Mouse (Mus musculus): ENCODE data around the gene Rras2. TPM values are rescaled to one million over a fixed set of nuclear protein-coding genes. Genes with fewer than 3 reads are reported as not detected.

The Rras2 gene
- polyA plus RNA-seq, 1 experiment from 2014 or later = 57.5 TPM

DNA sequence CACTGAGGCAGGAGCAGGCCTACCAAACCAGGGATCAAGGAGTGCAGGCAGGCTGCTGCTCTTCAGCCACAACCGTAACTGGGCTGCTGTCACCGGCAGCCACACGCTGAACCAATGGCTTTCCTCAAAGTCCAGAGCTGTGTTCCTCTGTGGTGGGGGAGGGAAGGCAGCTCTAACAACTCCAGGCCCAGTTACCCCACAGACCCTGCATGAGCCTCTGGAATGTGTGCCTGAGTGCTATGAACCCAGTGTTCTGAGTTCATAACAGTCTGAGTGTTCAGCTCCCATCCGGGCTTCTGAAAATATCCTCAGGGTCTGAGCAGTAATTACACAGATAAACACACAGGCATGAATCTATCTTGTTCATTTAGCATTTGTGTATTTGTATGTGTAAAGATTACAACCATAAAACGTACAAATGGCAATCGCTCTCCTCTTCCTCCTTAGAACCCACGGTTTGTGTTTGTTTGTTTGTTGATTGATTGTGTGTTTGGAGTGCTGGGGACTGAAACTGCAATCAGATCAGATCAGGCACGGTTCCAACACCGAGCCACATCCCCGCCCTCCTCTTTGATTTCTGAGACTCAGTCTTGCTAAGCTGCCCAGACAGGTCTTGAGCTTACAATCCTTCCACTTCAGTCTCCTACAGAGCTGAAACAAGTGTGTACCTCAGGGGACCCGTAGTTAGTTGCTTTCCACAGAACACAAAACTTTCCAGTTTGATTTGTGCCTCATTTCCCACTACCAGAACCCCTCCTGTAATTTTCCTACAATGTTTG lies 52.0 kb downstream of the Rras2 start:
- Histone ChIP-seq H3K36me3 (peaks cover 4% of the 10 kb centered on the region), H3K4me3 (peak overlapping the region; percentile 8; the same call in 1 of the 2 replicates), H3K27me3 (ENCODE audit: insufficient read depth, poor library complexity, severe bottlenecking) (no peaks in the 10 kb centered on the region), H3K27ac (peak overlapping the region; percentile 52), H3K4me1 (peaks cover 52% of the 10 kb centered on the region), H3K9me3 (no peaks in the 10 kb centered on the region)
- DNase-seq (ENCODE audit: low spot score) = no peak
- WGBS = 18% methylated on average over 11 of the region's 11 CpGs

DNA sequence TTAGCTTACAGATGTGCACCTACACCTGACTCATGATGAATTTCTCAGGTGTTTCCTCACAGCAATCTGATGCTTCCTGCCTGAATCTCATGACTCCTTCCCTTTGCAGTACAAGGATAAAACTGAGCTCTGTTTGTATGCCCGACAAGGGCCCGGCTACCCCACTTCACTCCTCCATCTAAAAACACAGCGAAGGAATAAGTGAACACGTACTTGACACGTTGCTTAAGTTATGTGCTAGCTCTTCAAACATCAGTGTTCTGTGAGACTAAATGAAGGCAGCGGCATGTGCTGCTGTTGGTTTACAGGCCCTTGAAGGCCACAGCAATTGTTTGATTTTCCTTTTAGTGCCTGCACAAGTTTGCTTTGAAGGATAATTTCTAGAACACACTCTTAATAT lies 53.6 kb downstream of the Rras2 start:
- H3K4me3 ChIP-seq = no peak overlapping the region
- H3K27ac ChIP-seq = peak overlapping the region; percentile 47; the same call in 1 of the 2 replicates
- WGBS = 71% methylated on average over 6 of the region's 6 CpGs
- H3K27me3 ChIP-seq (ENCODE audit: insufficient read depth, poor library complexity, severe bottlenecking) = no peaks in the 10 kb centered on the region
- H3K4me1 ChIP-seq = peaks cover 45% of the 10 kb centered on the region
- no peak for DNase-seq (ENCODE audit: low spot score)
- H3K9me3 ChIP-seq = no peaks in the 10 kb centered on the region
- peaks cover 3% of the 10 kb centered on the region for H3K36me3 ChIP-seq

DNA sequence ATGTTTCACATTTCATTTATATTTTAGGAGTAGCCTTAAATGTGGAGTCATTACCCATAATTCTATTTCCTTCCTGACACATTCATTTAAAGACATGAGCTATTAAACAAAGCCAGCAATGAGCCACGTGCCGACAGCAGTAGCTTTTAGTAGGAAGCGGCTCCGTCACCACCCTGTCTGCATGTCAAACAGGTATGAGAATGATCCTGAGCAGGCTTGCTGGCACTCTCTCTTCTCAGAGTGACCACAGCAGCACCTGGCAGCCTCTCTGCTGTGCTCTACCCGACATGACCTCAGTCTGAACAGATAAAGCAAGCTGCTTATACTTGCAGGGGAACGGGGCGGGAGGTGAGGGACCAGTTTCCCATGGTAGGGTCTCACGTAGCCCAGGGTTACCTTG lies 54.0 kb downstream of the Rras2 start:
- H3K4me3 ChIP-seq = no peak overlapping the region
- WGBS = 26% methylated on average over 8 of the region's 8 CpGs
- peak overlapping the region; percentile 47; the same call in 1 of the 2 replicates for H3K27ac ChIP-seq
- H3K9me3 ChIP-seq = no peaks in the 10 kb centered on the region
- H3K27me3 ChIP-seq (ENCODE audit: insufficient read depth, poor library complexity, severe bottlenecking) = no peaks in the 10 kb centered on the region
- H3K4me1 ChIP-seq = peaks cover 45% of the 10 kb centered on the region
- H3K36me3 ChIP-seq = no peaks in the 10 kb centered on the region; the same call in 1 of the 2 replicates
- DNase-seq (ENCODE audit: low spot score) = peak; percentile 83

DNA sequence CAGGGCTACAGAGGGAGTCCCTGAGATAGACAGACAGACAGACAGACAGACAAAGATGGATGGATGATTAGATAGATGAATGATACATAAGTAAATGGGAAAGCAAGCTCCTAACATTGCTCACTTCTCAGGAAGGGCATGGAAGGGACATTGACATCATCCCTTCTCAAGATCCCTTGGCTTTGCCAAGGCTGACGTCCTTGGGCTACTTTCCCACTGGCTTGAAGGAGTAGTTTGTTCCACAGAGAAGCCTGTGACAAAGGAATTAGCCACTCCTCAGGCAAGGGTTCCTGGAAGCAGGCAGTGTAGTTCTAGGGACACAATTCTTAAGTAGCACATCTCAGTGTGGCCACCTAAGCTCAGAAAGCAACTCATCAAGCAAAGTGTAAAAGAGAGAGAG lies 55.1 kb downstream of the Rras2 start:
- Histone ChIP-seq H3K27me3 (ENCODE audit: insufficient read depth, poor library complexity, severe bottlenecking) (no peaks in the 10 kb centered on the region), H3K9me3 (no peaks in the 10 kb centered on the region), H3K4me1 (peaks cover 45% of the 10 kb centered on the region), H3K36me3 (peaks cover 3% of the 10 kb centered on the region), H3K27ac (no peak overlapping the region), H3K4me3 (no peak overlapping the region)
- WGBS = 77% methylated on average over 1 of the region's 1 CpGs
- DNase-seq (ENCODE audit: low spot score) = no peak

DNA sequence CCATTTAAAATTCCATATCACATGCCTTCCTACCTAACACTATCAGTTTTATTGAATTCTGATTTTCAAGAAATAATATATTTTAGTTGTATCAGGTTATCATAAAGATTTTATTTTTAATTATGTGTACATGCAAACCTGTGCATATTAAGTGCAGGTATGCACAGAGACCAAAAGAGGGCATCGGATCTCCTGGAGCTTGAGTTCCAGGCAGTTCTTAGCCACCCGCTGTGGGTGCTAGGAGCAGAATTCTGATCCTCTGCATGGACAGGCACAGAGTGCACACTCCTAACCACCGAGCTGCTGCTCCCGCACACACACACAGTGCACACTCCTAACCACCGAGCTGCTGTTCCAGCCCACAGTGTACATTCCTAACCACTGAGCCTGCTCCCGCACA lies 57.1 kb downstream of the Rras2 start:
- Histone ChIP-seq H3K4me1 (peaks cover 30% of the 10 kb centered on the region), H3K9me3 (no peaks in the 10 kb centered on the region), H3K27me3 (ENCODE audit: insufficient read depth, poor library complexity, severe bottlenecking) (no peaks in the 10 kb centered on the region), H3K27ac (no peak overlapping the region), H3K4me3 (no peak overlapping the region), H3K36me3 (peaks cover 16% of the 10 kb centered on the region)
- no peak for DNase-seq (ENCODE audit: low spot score)
- 89% methylated on average over 6 of the region's 6 CpGs for WGBS

DNA sequence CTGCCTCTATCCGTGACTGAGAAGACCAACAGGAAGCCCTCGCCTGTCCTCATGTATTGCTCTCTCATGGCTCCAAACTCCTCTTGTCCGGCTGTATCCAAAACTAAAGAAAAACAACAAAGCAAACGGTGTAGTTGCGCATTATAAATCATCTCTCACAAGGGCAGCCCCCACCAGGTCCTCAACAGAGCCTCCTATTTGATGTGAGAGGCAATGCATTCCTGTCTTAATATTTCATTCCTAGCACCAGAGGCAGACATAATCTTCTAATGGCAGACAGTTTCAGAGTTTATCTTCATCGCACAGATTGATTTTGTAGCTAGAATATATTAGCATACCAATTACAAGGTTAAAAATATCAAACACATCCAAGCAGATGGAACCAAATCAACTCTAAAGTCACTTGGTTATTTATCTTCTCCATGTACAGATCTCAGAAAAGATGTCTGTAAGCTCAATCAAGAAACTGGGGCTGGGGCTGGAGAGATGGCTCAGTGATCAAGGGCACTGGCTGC lies 58.6 kb downstream of the Rras2 start:
- H3K4me3 ChIP-seq = no peak overlapping the region
- H3K27me3 ChIP-seq (ENCODE audit: insufficient read depth, poor library complexity, severe bottlenecking) = no peaks in the 10 kb centered on the region
- WGBS = 89% methylated on average over 6 of the region's 6 CpGs
- H3K27ac ChIP-seq = no peak overlapping the region
- no peaks in the 10 kb centered on the region for H3K9me3 ChIP-seq
- H3K36me3 ChIP-seq = peaks cover 20% of the 10 kb centered on the region
- H3K4me1 ChIP-seq = peaks cover 15% of the 10 kb centered on the region
- no peak for DNase-seq (ENCODE audit: low spot score)

DNA sequence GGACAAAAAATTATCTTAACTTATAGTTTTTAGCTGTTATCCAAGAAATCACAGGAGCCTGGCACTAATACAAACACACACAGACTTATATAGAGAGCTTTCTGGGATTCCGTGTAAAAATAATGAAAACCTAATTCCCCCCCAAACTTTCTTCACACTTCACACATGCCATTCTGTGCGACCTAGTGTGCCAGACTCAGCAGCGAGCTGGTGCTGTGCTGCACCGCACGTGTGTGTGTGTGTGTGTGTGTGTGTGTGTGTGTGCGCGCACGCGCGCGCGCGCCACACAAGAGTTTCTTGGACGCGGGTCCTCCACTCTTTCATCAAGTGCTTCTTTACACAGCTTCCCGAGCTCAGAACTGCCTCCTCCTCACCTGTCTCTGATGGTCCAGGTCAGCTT lies 59.4 kb downstream of the Rras2 start:
- no peak for DNase-seq (ENCODE audit: low spot score)
- H3K9me3 ChIP-seq = no peaks in the 10 kb centered on the region
- peaks cover 13% of the 10 kb centered on the region; the same call in 1 of the 2 replicates for H3K4me1 ChIP-seq
- H3K4me3 ChIP-seq = no peak overlapping the region
- no peak overlapping the region for H3K27ac ChIP-seq
- H3K36me3 ChIP-seq = peaks cover 20% of the 10 kb centered on the region
- no peaks in the 10 kb centered on the region for H3K27me3 ChIP-seq (ENCODE audit: insufficient read depth, poor library complexity, severe bottlenecking)
- WGBS = 92% methylated on average over 16 of the region's 16 CpGs

DNA sequence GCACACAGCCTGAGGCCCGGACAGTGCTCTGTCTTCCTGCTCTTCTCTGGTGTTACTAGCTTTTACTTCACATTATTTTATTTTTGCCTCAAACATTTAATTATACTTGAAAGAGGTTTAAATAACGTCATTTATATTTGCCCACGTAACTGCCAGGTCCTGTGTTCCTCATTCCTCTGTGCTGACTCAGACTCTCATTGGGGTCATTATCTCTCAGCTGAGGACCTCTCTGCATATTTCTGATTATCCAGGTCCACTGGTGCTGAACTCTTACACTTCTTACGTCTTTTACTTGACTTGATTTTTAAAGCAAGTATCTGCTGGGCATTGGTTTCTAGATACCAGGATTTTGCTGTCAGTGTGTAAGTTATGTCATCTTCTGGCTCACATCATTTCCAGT lies 63.9 kb downstream of the Rras2 start:
- DNase-seq (ENCODE audit: low spot score) = no peak
- peaks cover 17% of the 10 kb centered on the region for H3K4me1 ChIP-seq
- H3K36me3 ChIP-seq = peaks cover 28% of the 10 kb centered on the region
- 41% methylated on average over 4 of the region's 4 CpGs for WGBS
- H3K9me3 ChIP-seq = no peaks in the 10 kb centered on the region
- H3K27me3 ChIP-seq (ENCODE audit: insufficient read depth, poor library complexity, severe bottlenecking) = no peaks in the 10 kb centered on the region
- peak overlapping the region; percentile 1; the same call in 1 of the 2 replicates for H3K27ac ChIP-seq
- no peak overlapping the region for H3K4me3 ChIP-seq

DNA sequence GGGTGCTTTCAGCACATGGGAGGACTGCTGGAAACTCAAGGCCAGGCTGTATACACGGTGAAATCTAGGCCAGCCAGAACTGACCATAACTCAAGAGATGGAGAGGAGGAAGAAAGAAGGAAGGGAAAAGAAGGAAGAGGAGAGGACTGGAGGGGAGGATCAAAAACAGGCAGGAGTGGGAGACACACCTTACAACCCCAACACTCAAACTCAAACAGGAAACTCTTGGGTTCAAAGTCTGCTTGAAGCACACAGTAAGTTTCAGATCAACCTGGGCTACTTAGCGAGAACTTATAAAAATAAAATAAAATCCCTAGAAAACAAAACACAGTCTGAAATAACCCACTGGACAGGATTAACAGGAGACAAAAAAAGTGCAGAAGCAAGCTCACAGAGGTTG lies 71.8 kb downstream of the Rras2 start:
- WGBS = 72% methylated on average over 2 of the region's 2 CpGs
- DNase-seq (ENCODE audit: low spot score) = no peak

DNA sequence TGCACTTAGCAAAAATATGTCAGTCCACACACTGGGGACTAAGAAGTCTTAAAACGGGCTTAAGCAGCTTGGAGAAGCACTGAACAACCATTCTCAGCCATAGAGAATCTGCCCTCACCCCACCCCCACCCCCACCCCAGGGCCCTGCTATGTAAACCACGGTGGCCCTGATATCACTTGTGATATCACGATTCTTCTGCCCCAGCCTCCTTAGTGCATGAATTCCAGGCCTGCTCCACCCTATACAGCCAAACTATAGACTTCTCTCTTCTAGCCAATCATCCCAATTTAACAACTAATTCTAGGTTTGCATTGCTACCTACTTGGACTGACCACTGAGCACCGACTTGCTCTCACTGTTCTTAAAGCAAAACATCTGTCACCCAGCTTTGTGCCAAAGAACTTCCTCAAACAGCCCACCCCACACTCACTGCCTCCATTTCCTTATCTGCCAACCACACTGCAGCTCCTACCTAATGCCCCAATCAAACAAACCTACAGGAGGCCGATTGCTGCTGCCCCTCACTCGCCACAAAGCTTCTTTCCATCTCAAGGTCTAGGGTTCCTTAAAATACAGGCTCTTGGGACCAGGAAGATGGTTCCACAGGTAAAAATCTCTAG lies 73.5 kb downstream of the Rras2 start:
- Histone ChIP-seq H3K4me1 (peaks cover 37% of the 10 kb centered on the region), H3K9me3 (no peaks in the 10 kb centered on the region), H3K27me3 (ENCODE audit: insufficient read depth, poor library complexity, severe bottlenecking) (no peaks in the 10 kb centered on the region), H3K36me3 (peaks cover 49% of the 10 kb centered on the region), H3K27ac (0 out of 2 replicates have a peak overlapping the region, but pooled peaks have one; percentile 22), H3K4me3 (no peak overlapping the region; the same call in 1 of the 2 replicates)
- 47% methylated on average over 6 of the region's 6 CpGs for WGBS
- no peak for DNase-seq (ENCODE audit: low spot score)

More for the DNA sequence above, 71.8 kb downstream of the Rras2 start:
- Histone ChIP-seq H3K27me3 (ENCODE audit: insufficient read depth, poor library complexity, severe bottlenecking) (no peaks in the 10 kb centered on the region), H3K27ac (no peak overlapping the region), H3K36me3 (peaks cover 39% of the 10 kb centered on the region), H3K4me1 (peaks cover 31% of the 10 kb centered on the region), H3K4me3 (no peak overlapping the region), H3K9me3 (no peaks in the 10 kb centered on the region)

DNA sequence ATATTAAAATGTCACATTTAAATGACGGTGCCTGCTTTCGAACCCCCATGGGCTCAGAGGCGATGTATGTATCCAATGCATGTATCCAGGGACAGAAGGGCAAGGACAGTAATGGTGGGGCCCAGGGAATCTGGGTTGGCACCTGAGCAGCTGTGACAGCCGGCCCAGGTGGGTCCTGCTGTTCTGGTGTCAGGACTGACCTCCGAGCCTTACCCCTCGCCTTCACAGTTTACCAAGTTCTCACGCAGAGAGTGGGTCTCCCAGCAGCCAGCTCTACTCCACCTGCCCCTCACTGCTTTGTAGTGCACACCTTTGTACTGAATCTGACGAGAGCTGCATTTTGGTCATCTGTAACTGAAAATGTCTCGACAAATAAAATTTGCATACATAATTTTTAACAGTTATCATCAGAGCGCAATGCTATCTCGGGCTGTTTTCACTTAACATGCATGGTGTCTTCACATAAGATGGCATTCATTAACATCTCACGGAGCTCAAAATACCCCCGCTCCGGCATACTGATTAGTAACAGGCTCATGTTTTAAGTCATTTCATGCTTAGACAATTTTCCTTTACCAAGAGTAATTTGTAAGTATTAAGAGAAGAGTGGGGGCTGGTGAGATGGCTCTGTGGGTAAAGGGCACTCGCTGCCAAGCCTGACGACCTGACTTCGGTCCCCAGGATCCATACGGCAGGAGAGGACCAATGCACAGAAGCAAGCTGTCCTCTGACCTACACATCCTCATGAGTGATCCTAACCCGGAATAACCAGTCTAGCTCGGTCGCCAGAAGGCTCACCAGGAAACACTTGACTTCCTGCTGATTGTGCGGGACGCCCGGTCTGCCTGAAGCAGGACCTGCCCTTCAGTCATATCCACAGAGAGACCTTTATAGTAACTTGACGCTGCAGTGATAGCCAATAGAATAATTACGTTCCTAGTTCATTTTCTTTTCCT lies 74.3 kb downstream of the Rras2 start:
- Histone ChIP-seq H3K27me3 (ENCODE audit: insufficient read depth, poor library complexity, severe bottlenecking) (no peaks in the 10 kb centered on the region), H3K9me3 (no peaks in the 10 kb centered on the region), H3K4me1 (peaks cover 41% of the 10 kb centered on the region), H3K27ac (no peak overlapping the region), H3K36me3 (peaks cover 49% of the 10 kb centered on the region), H3K4me3 (no peak overlapping the region; the same call in 1 of the 2 replicates)
- WGBS = 71% methylated on average over 26 of the region's 26 CpGs
- DNase-seq (ENCODE audit: low spot score) = no peak

DNA sequence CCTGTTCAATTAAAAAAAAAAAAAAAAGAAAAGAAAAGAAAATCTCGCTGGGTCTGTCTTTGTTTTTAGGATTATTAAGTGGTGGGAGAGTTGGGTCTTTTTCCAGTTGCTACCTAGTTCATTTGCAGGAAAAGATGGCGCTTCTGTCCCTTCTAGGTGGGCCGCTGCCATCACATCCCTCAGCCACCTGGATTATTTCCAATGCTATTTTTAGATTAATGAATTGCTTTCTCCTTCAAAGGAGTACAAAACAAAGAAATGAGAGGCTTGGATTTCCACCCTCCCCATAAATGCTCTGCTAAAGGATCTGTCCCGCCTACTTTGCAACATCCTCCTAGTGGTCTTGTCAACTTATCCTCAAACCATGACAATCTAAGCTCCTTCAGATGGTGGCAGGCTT lies 76.2 kb downstream of the Rras2 start:
- no peaks in the 10 kb centered on the region for H3K27me3 ChIP-seq (ENCODE audit: insufficient read depth, poor library complexity, severe bottlenecking)
- no peak overlapping the region for H3K4me3 ChIP-seq
- WGBS = 91% methylated on average over 4 of the region's 4 CpGs
- H3K4me1 ChIP-seq = peaks cover 39% of the 10 kb centered on the region
- H3K9me3 ChIP-seq = no peaks in the 10 kb centered on the region
- no peak for DNase-seq (ENCODE audit: low spot score)
- H3K36me3 ChIP-seq = peaks cover 48% of the 10 kb centered on the region
- no peak overlapping the region for H3K27ac ChIP-seq
